Mouse (Mus musculus) small intestine, adult 2 months (tissue): Measurements from ENCODE around the gene Otop3. TPM values are rescaled to one million over a fixed set of nuclear protein-coding genes. Genes with fewer than 3 reads are reported as not detected.

ENCODE experiments used
- H3K27ac ChIP-seq: fragments of 200-500 bp; 2 replicates; pipeline ENCODE4 v1.5.1; 2012; ENCODE audit warnings: low read depth, low read length, control low read depth, inconsistent platforms; ENCODE audit not compliant: insufficient read depth
- H3K27me3 ChIP-seq: fragments of 200-500 bp; 2 replicates; pipeline ENCODE4 v1.6.1; 2012; ENCODE audit warnings: mild to moderate bottlenecking, moderate library complexity, low read length, inconsistent platforms; ENCODE audit not compliant: control insufficient read depth, insufficient read depth
- H3K36me3 ChIP-seq: fragments of 200-500 bp; 2 replicates; pipeline ENCODE4 v1.6.1; 2012; ENCODE audit warnings: mild to moderate bottlenecking, low read length, control low read depth, inconsistent platforms; ENCODE audit not compliant: control insufficient read depth, insufficient read depth
- H3K4me1 ChIP-seq: fragments of 200-500 bp; 2 replicates; pipeline ENCODE4 v1.6.1; 2012; ENCODE audit warnings: low read length, inconsistent platforms, mixed read lengths; ENCODE audit not compliant: control insufficient read depth, insufficient read depth, insufficient read length
- H3K4me3 ChIP-seq: fragments of 200-500 bp; 2 replicates; pipeline ENCODE4 v1.5.1; 2012; ENCODE audit warnings: low read depth, mild to moderate bottlenecking, control low read depth, inconsistent platforms, low read length, moderate library complexity
- CTCF ChIP-seq: fragments of 200-500 bp; IDR thresholded peaks from 2 replicates; pipeline ENCODE4 v1.5.1; 2012; ENCODE audit warnings: low read depth, mild to moderate bottlenecking, control low read depth, inconsistent platforms, low read length, moderate library complexity, mixed read lengths; ENCODE audit not compliant: insufficient replicate concordance, insufficient read length; ENCODE audit errors: extremely low read depth
- POLR2A ChIP-seq: fragments of 200-500 bp; IDR thresholded peaks from 2 replicates; pipeline ENCODE4 v1.6.1; 2012; ENCODE audit warnings: low read depth, mild to moderate bottlenecking, control low read depth, inconsistent platforms, low read length, moderate library complexity
- WGBS: fragments of 180-500 bp; shearing (Covaris S2); methylation state at CpG from one replicate; pipeline ENCODE4 v1.1.7; 2018; 5-methylcytosine and 5-hydroxymethylcytosine counted together
- polyA plus RNA-seq: library from polyadenylated mRNA; depleted of rRNA; stranded (reverse); fragments of >200 nt; gene quantifications from 2 replicates; pipeline ENCODE4 v1.2.3, GENCODE M21; 2012

Gene Otop3
- polyA plus RNA-seq, 1 experiment = 0.61 TPM

- no peak for TF ChIP-seq CTCF
- no peak for TF ChIP-seq POLR2A
- 40% methylated on average over 6 of the region's 6 CpGs for WGBS
- no peak overlapping the region for H3K27ac ChIP-seq
Observed at GRCm38 (mm10) chr11:115290919-115291318, 43.6 kb upstream of the Otop3 start.

GRCm38 (mm10) chr11:115291503-115291902, 43.0 kb upstream of the Otop3 start:
- Histone ChIP-seq H3K4me1 (peaks cover 8% of the 10 kb centered on the region; the same call in 1 of the 2 replicates), H3K36me3 (no peaks in the 10 kb centered on the region), H3K27ac (no peak overlapping the region), H3K4me3 (no peak overlapping the region), H3K27me3 (no peaks in the 10 kb centered on the region)
- TF ChIP-seq CTCF (no peak), POLR2A (no peak)
- 87% methylated on average over 10 of the region's 10 CpGs for WGBS

More at GRCm38 (mm10) chr11:115290919-115291318, 43.6 kb upstream of the Otop3 start:
- no peaks in the 10 kb centered on the region for H3K27me3 ChIP-seq
- H3K36me3 ChIP-seq = no peaks in the 10 kb centered on the region
- H3K4me3 ChIP-seq = no peak overlapping the region
- H3K4me1 ChIP-seq = peaks cover 8% of the 10 kb centered on the region; the same call in 1 of the 2 replicates

- 42% methylated on average over 14 of the region's 14 CpGs for WGBS
- H3K36me3 ChIP-seq = no peaks in the 10 kb centered on the region
Observed at GRCm38 (mm10) chr11:115292631-115293375, 41.7 kb upstream of the Otop3 start.

DNA sequence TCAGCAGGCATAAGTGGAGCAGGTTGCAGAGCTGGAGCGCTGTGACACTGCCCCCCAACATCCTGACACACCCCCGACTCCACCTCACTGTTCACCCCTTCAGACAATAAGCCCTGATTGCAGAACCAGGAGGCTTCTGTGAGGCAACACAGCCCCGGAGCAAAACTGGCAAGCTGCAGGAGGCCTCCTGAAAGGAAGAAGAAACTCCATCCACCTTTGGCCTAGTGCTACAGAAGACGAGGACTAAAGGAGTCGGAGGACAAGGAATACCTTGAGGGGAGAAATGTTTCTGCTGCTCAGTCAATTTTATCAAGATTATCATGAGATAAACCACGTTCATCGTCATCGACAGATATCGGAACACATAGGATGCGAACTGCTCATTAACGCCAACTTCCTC, 38.6 kb upstream of the Otop3 start:
- H3K27me3 ChIP-seq = no peaks in the 10 kb centered on the region
- TF ChIP-seq CTCF (no peak), POLR2A (no peak)
- H3K36me3 ChIP-seq = no peaks in the 10 kb centered on the region
- WGBS = 87% methylated on average over 11 of the region's 11 CpGs
- H3K27ac ChIP-seq = no peak overlapping the region
- H3K4me1 ChIP-seq = peaks cover 14% of the 10 kb centered on the region
- no peak overlapping the region for H3K4me3 ChIP-seq

More at GRCm38 (mm10) chr11:115292631-115293375, 41.7 kb upstream of the Otop3 start:
- TF ChIP-seq CTCF (no peak), POLR2A (no peak)
- Histone ChIP-seq H3K4me1 (peaks cover 14% of the 10 kb centered on the region), H3K27me3 (no peaks in the 10 kb centered on the region), H3K4me3 (no peak overlapping the region), H3K27ac (no peak overlapping the region)

DNA sequence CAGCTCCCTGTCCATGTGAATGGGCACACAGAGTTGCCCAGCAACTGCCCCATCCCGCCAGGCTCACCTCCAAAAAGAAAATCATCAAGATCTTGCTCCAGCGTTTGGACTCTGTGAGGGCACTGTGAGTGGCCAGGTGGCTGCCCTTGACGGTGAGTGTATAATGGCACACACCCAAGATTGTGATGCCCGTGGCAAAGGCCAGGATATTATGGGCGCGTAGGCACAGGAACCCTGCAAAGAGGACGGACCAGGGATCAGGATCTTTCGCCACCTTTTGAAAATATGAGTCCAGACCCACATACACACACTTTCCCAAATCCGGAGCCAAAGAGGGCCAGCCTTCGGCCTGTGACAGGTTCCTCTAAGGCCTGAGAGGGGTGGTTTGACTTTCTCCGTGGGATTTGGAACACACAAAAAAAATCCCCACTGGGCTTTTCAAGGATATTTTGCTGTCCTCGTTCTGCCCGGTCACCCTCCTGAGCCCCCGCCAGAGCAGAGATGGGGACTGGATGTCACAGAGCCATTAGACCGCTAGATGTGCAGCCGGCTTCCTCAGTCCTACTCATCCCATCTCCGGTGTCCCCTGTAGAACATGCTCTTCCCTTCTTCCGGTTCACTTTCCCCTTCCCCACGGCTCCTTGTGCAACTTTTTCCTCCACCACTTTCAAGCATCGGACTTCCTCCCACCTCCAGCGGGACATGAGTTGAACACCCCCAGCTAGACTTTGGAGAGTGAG, 37.9 kb upstream of the Otop3 start:
- no peak overlapping the region for H3K27ac ChIP-seq

DNA sequence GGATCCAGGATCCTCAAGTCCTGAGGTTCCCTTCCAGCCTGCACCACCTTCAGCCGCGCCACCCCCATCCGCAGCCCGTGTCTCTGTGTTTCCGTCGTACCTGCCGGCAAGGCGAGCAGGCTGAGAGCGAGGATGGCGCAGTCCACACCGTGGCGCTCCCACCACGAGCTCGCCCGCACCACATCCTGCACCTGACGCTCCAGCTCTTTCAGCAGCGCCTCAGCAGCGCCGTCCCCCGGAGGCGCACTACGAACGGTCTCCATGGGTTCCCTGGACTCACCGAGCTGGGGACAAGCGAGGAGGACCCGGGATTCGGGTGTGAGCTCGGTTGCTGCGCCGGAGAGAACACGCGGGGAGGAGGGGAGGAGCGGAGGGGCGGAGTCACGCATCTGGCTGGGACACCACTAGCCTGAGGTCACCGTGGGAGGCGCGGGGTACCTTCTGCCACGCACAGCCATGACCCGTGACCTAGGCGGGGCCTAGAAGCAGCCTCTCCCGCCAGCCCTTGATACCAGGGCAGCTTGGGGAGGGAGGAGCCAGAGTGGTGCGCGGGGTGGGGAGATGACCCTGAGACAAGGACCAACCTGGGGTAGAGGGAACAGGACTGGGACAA, 37.2 kb upstream of the Otop3 start, which contains the start of gene Fads6:
Gene Fads6 (minus strand): TSS at position 450 of the 613 bp plus-strand sequence.
- H3K4me1 ChIP-seq = peaks cover 12% of the 10 kb centered on the region
- H3K36me3 ChIP-seq = no peaks in the 10 kb centered on the region
- WGBS = 2% methylated on average over 43 of the region's 44 CpGs
- TF ChIP-seq CTCF (no peak; the same call in 1 of the 2 replicates), POLR2A (no peak)
- H3K27me3 ChIP-seq = no peaks in the 10 kb centered on the region
- no peak within 1 kb of the TSS for H3K27ac ChIP-seq
- H3K4me3 ChIP-seq = peak within 1 kb of the TSS; percentile 65

More for the DNA sequence above, 37.9 kb upstream of the Otop3 start:
- Histone ChIP-seq H3K27me3 (no peaks in the 10 kb centered on the region), H3K36me3 (no peaks in the 10 kb centered on the region), H3K4me1 (peaks cover 14% of the 10 kb centered on the region), H3K4me3 (peak overlapping the region; percentile 65)
- 33% methylated on average over 21 of the region's 21 CpGs for WGBS
- TF ChIP-seq CTCF = no peak
- no peak for TF ChIP-seq POLR2A

DNA sequence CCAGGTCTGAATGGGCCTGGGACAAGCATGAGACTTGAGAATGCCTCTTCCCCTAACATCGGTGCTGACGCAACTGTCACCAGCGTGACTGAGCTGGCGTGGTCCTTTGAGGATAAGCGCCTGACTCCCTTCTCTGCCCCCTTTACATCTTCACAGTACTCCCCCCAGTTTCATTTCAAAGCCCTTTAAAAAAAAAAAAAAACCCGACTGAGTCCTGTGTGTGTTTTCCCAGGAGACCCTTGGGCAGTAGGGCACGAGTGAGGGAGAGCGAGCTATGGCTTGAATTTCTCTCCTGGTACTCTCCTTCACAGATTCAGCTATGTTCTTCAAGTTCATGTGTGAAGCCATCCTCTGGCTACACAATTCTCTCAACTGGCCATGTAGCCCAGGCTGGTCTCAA, 36.4 kb upstream of the Otop3 start:
- Histone ChIP-seq H3K27ac (no peak overlapping the region), H3K4me3 (no peak overlapping the region), H3K4me1 (peaks cover 6% of the 10 kb centered on the region), H3K36me3 (no peaks in the 10 kb centered on the region), H3K27me3 (no peaks in the 10 kb centered on the region)
- no peak for TF ChIP-seq CTCF
- TF ChIP-seq POLR2A = no peak
- WGBS = 78% methylated on average over 8 of the region's 8 CpGs
